Mouse (Mus musculus) gonadal fat pad, adult 2 months (tissue): ENCODE measurements around the gene Sipa1l1. TPM values are rescaled to one million over a fixed set of nuclear protein-coding genes. Genes with fewer than 3 reads are reported as not detected.

Experiments
- DNase-seq: peaks from one replicate; pipeline ENCODE4 v3.0.0-alpha.2; 2012; ENCODE audit warnings: low read depth
- polyA plus RNA-seq: library from polyadenylated mRNA; depleted of rRNA; stranded (reverse); fragments of >200 nt; gene quantifications from 2 replicates; pipeline ENCODE4 v1.2.3, GENCODE M21; 2012

Gene Sipa1l1
- polyA plus RNA-seq, 1 experiment: 26.8 TPM

GRCm38 (mm10) chr12:82425853-82426252 is 256.7 kb downstream of the Sipa1l1 start:
- no peak for DNase-seq

DNA sequence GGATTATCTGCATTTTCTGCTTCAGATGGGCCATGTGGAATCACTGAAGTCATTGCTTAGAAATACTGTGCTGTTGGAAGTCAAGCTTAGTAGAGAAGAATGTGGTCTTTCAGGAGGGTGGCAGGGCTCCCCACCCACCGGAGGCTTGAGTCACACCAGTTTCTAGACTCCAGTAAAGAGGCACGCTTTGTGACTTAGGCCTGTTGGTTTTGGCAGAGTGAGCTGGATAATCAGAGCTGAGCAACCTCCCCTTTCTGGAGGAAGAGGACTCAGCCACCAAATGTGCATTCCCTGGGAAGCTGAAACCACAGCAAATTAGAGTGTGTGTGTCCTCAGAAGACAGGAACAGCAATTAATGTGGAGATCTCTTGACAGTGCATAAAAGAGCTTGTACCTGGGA is 258.3 kb downstream of the Sipa1l1 start:
- no peak for DNase-seq

DNA sequence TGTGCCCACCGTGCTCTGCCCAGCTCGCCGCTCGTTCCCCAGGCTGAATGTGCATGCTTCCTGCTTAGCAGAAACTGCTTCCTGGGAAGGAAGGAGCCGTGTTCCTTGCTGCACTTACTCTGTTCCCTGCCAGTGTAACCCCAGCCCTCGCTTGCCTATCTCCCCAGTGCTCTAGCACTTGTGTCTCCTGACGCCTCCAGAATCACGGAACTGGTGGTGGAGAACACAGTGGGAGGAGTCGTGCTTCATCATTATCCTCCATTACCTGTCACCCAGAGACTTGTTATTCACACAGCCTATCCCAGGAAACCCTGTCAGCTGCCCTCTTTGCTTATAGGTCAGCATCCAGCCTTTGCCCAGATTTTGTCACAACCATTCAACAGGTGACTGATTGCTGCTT is 259.3 kb downstream of the Sipa1l1 start:
- no peak for DNase-seq

GRCm38 (mm10) chr12:82433311-82433710 is 264.2 kb downstream of the Sipa1l1 start:
- DNase-seq: no peak

DNA sequence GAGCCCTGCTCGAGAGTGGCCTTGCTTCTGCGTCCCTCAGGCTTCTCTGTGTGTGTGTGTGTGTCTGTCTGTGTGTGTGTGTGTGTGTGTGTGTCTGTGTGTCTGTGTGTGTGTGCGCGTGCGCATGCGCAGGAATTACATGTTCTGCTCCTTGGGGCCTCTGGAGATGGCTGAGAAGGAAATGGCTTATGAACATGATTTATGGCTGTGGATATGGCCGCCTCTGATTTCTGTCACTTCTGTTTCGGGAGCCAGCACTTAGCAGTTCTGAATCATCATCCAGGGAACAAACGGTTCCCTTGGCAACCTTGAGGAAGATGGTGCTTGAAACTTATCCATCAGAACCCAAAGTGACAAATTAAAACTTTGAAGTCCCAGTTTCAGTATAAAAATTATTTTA is 265.5 kb downstream of the Sipa1l1 start:
- DNase-seq: no peak

GRCm38 (mm10) chr12:82441479-82441878 is 272.4 kb downstream of the Sipa1l1 start:
- no peak for DNase-seq

GRCm38 (mm10) chr12:82446609-82447024 is 277.5 kb downstream of the Sipa1l1 start:
- no peak for DNase-seq

DNA sequence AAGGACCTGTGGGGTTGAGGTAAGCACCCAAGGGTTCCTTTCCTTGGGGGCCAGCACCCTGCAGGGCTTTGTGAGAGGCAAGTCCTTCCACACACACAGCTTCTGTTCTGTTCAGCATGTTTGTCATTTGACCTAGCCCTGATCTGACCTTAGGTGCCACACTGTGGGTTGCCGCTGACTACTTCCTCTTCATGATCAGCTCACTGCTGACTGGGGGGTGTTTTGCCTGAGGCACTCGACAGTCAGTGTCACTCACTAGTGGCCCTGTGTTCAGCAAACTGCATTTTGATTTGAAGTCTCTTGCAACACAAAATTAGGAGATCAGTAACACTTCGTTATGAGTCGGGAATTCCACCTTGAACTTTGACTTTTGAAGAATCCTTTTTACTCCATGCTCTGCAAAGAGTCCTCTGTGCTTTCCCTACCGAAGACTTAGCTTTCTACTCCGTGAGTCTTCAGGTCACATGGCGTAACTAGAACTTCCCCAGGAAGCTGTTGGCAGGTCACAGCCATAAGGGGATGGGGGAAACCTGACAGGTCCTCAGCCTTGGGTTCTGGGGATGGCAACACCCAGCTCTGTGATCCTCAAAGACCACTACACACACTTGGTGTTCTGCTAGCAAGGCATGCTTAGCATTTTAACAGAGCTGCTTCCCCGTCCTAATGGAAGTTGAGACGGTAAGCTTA is 279.2 kb downstream of the Sipa1l1 start:
- no peak for DNase-seq

GRCm38 (mm10) chr12:82452428-82452827 is 283.3 kb downstream of the Sipa1l1 start:
- DNase-seq: no peak

DNA sequence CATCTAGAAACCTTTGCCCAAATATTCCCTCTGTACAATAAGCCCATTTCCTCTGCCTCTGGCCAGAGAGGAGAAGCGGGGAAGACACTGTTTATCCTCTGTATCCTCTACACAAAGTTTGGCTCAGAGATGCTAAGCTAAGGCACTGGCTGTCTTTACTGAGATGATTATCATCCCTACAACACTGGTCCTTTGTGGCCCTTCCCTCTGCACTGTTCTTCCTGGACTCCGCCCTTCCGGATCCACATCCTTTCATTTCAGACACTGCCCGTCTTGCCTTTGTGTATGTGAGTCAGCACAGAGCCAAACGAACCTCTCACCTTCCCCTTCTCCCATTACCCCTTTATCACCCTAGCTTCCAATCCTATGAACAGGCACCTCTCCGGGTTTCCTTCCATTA is 285.3 kb downstream of the Sipa1l1 start:
- no peak for DNase-seq

GRCm38 (mm10) chr12:82455700-82456413 is 286.7 kb downstream of the Sipa1l1 start:
- DNase-seq: no peak

- no peak for DNase-seq
Observed at GRCm38 (mm10) chr12:82456414-82456805, 287.3 kb downstream of the Sipa1l1 start.

DNA sequence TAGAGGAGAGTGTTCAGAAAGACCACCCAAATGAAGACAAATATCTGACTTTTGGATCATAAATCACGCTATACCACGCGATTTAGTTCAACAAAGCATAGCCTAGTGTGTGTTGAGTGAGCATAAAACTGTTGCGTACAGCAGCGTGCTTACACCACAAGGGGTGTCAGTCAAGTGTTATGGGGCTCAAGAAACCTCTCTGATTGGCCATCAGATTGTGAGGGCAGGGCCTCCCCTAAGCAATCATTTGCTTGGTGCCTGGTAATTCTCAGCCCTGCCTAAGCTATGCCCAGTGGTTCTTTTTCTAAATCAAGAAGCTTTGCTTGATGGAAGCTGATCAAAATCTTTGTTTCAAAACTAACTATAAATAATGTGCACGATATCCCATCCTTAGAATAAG is 288.5 kb downstream of the Sipa1l1 start:
- DNase-seq: no peak

DNA sequence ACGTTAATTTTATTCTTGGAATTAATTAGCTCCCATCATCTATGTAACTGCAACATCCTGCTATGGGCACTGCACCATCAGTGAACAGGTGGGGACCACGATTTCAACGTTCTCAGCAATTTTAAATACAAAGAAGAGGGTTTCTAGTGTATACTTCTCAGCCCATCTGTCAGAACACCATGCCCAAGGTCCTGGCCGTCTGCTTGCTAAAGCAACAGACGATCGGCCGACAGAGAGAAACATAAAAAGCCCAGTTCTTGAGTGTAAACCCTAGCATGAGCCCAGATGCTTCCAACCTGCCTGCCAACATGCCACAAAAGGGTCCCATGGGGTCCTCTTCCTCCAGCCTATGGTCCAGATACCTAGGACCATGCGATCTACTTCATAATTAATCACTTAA is 288.9 kb downstream of the Sipa1l1 start:
- DNase-seq: no peak

- DNase-seq: no peak
Observed at GRCm38 (mm10) chr12:82467234-82467633, 298.1 kb downstream of the Sipa1l1 start.

DNA sequence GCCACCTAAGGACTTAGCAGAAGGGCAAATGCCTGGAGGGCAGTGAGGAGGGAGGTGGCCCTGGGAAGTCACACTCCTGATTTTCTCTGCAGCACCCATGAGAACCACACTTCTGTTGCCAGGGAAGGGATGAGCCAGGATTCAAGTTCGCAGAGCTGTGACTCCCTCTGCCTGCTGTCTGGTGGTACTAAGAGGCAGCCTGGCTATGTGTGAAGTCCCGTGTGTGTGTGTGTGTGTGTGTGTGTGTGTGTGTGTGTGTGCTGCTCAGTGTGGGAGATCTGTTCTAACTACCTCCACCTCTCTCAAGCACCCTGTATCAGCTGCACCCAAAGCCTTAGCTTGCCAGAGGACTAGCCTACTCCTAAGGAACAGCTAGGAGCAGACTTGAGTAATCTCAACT is 298.5 kb downstream of the Sipa1l1 start:
- DNase-seq: no peak

DNA sequence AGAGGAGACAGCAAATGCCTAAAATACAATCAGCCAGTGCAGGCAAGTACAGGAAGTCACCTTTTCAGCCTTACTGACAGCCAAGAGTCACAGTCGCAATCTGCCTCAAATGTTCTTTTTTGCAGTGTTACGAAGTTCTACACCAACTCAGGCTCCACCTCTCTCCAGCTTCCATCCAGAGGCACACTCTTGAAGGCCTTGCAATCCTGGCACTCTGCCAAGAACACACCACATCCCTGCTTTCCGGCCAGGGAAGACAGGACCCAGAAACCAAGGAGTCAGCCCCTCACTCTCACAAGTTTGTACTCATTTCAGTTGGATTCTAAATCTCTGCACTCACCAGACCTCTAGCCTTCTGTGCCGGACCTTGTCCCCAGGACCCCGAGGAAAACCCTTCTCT is 299.3 kb downstream of the Sipa1l1 start:
- DNase-seq: no peak

GRCm38 (mm10) chr12:82469706-82470361 is 300.7 kb downstream of the Sipa1l1 start:
- no peak for DNase-seq

DNA sequence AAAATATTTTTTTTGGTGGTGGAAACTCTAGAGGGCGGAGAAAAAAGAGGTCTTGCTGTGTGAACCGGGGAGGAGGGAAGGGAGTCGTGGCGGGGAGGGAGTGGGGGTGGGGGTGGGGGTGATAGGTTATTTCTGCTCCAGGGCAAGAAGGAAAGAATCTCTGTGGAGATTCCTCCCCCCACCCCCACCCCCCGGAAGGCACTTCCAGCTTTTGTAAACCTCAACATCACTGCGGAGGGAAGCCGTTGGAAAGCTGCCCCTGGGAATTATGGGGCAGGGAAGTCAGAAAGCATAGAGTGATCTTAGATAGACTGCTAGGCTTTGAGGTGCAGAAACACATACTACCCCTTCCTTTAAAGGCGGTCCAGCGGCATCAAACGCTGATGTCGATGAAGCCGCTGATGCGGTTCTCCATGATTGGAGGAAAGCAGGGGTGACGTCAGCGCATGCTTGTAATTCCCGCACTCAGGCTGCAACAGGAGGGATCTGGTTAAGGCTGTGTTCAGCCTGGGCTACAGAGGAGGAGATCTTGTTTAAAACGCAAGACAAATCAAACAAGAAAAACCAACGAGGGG is 301.3 kb downstream of the Sipa1l1 start:
- DNase-seq: no peak

GRCm38 (mm10) chr12:82472796-82473195 is 303.7 kb downstream of the Sipa1l1 start:
- DNase-seq: no peak

GRCm38 (mm10) chr12:82473238-82473637 is 304.1 kb downstream of the Sipa1l1 start:
- DNase-seq: no peak

GRCm38 (mm10) chr12:82474409-82474808 is 305.3 kb downstream of the Sipa1l1 start:
- no peak for DNase-seq

- no peak for DNase-seq
Observed at GRCm38 (mm10) chr12:82476028-82476427, 306.9 kb downstream of the Sipa1l1 start.
